Mouse (Mus musculus) spleen, postnatal 4 days (tissue): ENCODE data around the gene Togaram2.
"Not testable (repeated sequence)": the region's sequence is repeated elsewhere in the genome, so short reads cannot be mapped to it uniquely, and the experiment has no call there.

Experiments used
- DNase-seq, 2 experiments: peaks; one replicate each; pipeline ENCODE4 v3.0.0; 2022; ENCODE audit warnings: low spot score in 2 of 2

Togaram2 gene

GRCm38 (mm10) chr17:71730655-71731054 lies 57.6 kb downstream of the Togaram2 start:
- no peak for DNase-seq

DNA sequence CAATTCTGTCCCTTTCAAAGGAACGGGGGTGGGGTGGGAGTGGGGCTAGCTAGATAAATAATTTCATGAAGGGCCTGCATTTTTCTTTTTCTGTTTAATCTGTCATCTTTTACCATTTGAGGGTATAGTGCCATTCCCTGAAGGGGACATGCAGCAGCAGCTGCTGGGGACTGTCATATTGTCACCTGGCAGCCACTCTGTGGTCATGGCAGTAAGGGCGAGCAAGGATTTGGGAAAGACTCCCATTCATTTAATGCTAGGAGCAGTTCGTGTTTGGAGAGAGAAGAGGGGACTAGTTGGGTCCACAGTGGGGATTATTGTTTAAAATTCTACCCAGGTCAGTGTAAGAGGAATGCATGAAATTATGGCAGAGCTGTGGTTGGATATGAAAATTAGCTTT lies 63.4 kb downstream of the Togaram2 start:
- DNase-seq: no peak

- DNase-seq: no peak
Observed at GRCm38 (mm10) chr17:71742156-71742555, 69.1 kb downstream of the Togaram2 start.

DNA sequence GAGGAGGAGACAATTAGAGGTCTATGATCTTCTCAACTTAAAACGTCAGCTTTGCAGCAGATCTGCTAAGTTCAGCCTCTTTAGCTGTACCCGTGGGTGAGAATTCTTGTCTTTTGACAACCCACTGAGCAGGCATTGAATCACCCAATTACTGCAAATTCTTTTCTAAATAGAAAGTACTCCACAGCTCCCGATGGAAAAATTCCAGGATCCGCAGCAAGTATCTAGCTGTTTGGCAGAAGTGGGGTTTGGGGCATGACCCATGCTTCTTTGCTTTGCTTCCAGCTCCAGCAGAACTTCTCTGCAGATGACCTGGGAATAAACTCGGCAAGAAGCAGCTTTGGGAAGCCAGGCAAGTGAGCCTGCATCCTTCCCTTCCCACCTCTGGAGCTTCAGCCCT lies 69.9 kb downstream of the Togaram2 start:
- DNase-seq: no peak

- no peak for DNase-seq
Observed at GRCm38 (mm10) chr17:71746114-71746513, 73.1 kb downstream of the Togaram2 start.

DNA sequence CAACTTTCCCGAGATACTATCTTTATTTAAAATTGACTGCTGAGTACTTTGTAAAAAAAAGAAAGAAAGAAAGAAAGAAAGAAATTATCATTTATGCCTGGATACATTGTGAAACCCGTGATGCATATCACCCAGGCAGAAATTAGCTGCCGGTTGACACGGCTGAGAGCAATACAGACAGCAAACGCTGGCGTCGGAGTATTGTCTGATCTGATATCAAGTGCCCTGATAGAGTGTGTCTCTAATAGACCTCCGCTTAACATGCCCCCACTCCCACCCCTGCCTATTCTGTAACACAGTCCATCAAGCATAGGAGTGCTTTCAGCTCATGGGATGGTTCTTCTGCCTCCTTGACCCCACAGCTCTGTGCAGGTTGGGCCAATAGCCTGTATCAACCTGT lies 74.5 kb downstream of the Togaram2 start:
- no peak for DNase-seq

GRCm38 (mm10) chr17:71749616-71750168 lies 76.6 kb downstream of the Togaram2 start:
- DNase-seq: no peak

DNA sequence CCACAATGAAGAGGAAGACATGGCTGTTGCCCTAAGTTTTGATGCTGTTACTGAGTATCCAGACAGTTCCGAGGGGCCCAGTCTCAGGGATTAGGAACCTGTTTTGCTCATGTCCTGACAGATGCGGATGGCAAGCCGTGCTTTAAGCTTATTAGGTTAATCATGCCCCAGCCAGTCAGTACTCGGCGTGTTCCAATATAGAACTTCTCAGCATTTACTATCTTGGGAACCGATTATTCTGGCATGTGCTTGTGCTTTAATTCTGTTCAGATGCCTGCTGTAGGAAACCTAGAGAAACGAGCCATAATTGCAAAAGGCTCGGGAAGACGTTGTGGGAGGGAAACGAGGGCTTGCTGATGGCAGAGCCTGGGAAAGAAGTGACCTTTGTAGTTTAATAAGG lies 79.8 kb downstream of the Togaram2 start, which contains the start of gene Pcare:
Gene Pcare (minus strand): TSS at position 64 of the 400 bp plus-strand sequence.
- no peak for DNase-seq

DNA sequence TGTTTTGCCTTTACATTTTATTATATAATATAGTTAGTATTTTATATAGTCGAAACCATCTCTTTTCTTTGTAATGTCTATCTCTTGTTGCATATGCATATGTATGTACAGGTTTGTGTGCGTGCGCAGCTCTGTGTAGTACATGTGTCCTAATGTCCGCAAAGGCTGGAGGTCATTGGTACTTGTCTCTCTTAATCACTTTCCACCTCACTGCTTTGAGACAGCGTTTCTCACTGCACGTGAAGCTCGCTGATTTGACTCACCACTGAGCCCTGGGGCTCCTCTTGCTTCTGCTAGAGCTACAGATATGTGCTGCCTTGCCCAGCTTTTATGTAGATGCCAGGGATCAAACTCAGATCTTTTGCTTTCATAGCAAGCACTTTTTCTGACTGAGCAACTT lies 87.5 kb downstream of the Togaram2 start:
- DNase-seq: no peak

GRCm38 (mm10) chr17:71768173-71768572 lies 95.1 kb downstream of the Togaram2 start, which contains the start of gene Clip4:
Clip4 (plus strand) TSS chr17:71768473.
- DNase-seq: not testable (repeated sequence)

- DNase-seq: no peak
Observed at GRCm38 (mm10) chr17:71769564-71769963, 96.5 kb downstream of the Togaram2 start.

DNA sequence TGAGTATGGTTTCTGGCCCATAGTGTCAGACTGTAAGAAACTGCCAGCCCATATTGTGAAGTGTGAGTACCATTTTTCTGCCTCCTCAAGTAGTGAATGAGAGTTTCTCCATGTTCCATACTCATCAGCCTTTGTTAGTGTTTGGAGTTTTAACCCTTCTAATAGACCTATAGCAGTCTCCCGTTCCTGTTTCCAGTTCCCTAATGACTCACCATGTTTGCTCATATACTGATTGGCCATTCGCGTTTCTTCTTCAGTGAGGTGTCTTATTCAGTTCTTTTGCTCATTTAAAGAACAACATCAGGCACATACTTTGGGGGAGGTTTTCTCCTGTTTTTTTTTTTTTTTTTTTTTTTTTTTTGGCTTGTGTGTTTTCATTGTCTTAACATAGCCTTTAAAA lies 97.6 kb downstream of the Togaram2 start:
- DNase-seq: no peak

- DNase-seq: no peak
Observed at GRCm38 (mm10) chr17:71774173-71774572, 101.1 kb downstream of the Togaram2 start.

- DNase-seq: no peak
Observed at GRCm38 (mm10) chr17:71775279-71775678, 102.2 kb downstream of the Togaram2 start.

GRCm38 (mm10) chr17:71778696-71779095 lies 105.6 kb downstream of the Togaram2 start:
- DNase-seq: no peak
